Mouse (Mus musculus): ENCODE results near the gene Wscd2.

GRCm38 (mm10) chr5:113553402-113553897, 63.3 kb downstream of the Wscd2 start:
- TF ChIP-seq MYOG (IDR thresholded peaks at IDR 0.05; ENCODE audit: control insufficient read depth in 1 of 3, insufficient read depth in 1 of 3, insufficient read length in 2 of 3, low read depth in 2 of 3) = no peak
- TF ChIP-seq POLR2A (IDR thresholded peaks at IDR 0.05; ENCODE audit: insufficient read length, low read depth) = no peak
- no peak for TF ChIP-seq E2F4 (IDR thresholded peaks at IDR 0.05; ENCODE audit: insufficient read depth)
- no peak for TF ChIP-seq USF1 (IDR thresholded peaks at IDR 0.05; ENCODE audit: low read depth)
- no peak for TF ChIP-seq MAX (IDR thresholded peaks at IDR 0.05; ENCODE audit: low read depth)
